Mouse (Mus musculus) ES-E14 (cell line): ENCODE results near the gene Bnip1.

Source experiments
- CHD2 ChIP-seq: IDR thresholded peaks from 2 replicates; pipeline ENCODE4 v1.6.1; 2014; ENCODE audit warnings: mild to moderate bottlenecking, low read depth, low read length, inconsistent platforms
- HCFC1 ChIP-seq: IDR thresholded peaks from 2 replicates; pipeline ENCODE4 v1.6.1; 2012; ENCODE audit warnings: low read length, inconsistent platforms, borderline replicate concordance; ENCODE audit not compliant: insufficient read depth
- MAFK ChIP-seq: IDR thresholded peaks from 2 replicates; pipeline ENCODE4 v1.6.1; 2014; ENCODE audit warnings: mild to moderate bottlenecking, low read depth, low read length, inconsistent platforms; ENCODE audit not compliant: insufficient read depth
- ZC3H11A ChIP-seq: IDR thresholded peaks from 2 replicates; pipeline ENCODE4 v1.6.1; 2012; ENCODE audit warnings: low read depth, mild to moderate bottlenecking, inconsistent platforms, low read length, borderline replicate concordance
- ZNF384 ChIP-seq: IDR thresholded peaks from 2 replicates; pipeline ENCODE4 v1.6.1; 2012; ENCODE audit warnings: low read depth, low read length, inconsistent platforms

DNA sequence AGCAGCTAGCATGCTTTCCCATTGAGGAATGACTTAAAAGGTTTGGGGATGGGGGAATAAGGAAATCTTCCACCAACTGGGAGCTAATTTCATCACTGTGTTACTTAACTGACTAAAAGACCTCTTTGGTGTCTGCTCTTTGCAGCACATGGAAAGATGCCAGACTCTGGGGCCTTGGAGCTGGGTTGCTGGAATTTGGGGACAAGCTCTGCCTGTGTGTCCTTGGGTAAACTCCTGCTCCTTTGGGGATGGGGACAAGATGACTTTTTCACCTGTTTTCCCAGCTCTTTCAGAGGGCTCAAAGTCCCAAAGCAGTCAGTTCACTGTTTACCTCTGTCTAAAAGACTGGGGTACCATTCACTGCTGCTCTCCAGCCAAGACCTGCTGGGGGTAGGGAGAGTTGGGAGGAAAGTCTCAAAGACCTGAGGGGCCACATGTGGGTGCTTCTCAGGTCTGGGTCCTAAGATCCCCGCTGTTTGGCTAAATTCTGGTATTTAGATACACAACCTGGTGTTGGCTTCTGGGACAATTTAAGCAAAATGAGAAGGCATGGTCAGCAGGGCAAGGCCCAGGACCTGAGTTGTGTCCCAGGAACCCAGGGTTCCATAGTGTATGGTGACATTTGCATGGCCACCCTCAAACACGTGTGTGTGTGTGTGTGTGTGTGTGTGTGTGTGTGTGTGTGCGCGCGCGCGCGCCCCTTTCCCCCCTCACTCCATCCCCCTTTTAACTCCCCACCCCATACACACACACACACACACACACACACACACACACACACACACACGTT is 54.3 kb downstream of the Bnip1 start:
- no peak for TF ChIP-seq CHD2
- no peak for TF ChIP-seq ZNF384
- TF ChIP-seq ZC3H11A, result no peak
- TF ChIP-seq HCFC1, result no peak
- no peak for TF ChIP-seq MAFK
